Mouse (Mus musculus) kidney, postnatal 0 days (tissue): Measurements from ENCODE around the gene Rtraf. TPM values are rescaled to one million over a fixed set of nuclear protein-coding genes. Genes with fewer than 3 reads are reported as not detected.

ENCODE experiments used
- ATAC-seq: fragments of 200-750 bp; cut with Nextera tagmentation; replicated peaks from 2 replicates; pipeline ENCODE4 v1.8.0; 2017; ENCODE audit warnings: low read depth, moderate number of reproducible peaks, moderate TSS enrichment, moderate library complexity; ENCODE audit not compliant: low FRiP score
- DNase-seq: peaks from one replicate; pipeline ENCODE4 v3.0.0-alpha.2; 2016; ENCODE audit warnings: low spot score
- H3K27ac ChIP-seq: fragments of 300-500 bp; sonication (generic); 2 replicates; pipeline ENCODE4 v1.5.1; 2014; ENCODE audit warnings: mild to moderate bottlenecking
- H3K27me3 ChIP-seq: fragments of 300-500 bp; sonication (generic); 2 replicates; pipeline ENCODE4 v1.6.1; 2014; ENCODE audit warnings: low read length, mixed read lengths; ENCODE audit not compliant: insufficient read depth
- H3K36me3 ChIP-seq: fragments of 300-500 bp; sonication (generic); 2 replicates; pipeline ENCODE4 v1.6.1; 2014; ENCODE audit warnings: low read length, mixed read lengths; ENCODE audit not compliant: insufficient read depth
- H3K4me1 ChIP-seq: fragments of 300-500 bp; sonication (generic); replicated peaks from 2 replicates; pipeline ENCODE4 v1.6.1; 2014; ENCODE audit warnings: antibody characterized with exemption, low read length, mixed read lengths; ENCODE audit not compliant: insufficient read depth
- H3K4me2 ChIP-seq: fragments of 300-500 bp; sonication (generic); 2 replicates; pipeline ENCODE4 v1.6.1; 2014; ENCODE audit warnings: mild to moderate bottlenecking, low read length, moderate library complexity, mixed read lengths
- H3K4me3 ChIP-seq: fragments of 300-500 bp; sonication (generic); replicated peaks from 2 replicates; pipeline ENCODE4 v1.5.1; 2014; ENCODE audit warnings: low read depth, low read length
- H3K9ac ChIP-seq: fragments of 300-500 bp; sonication (generic); 2 replicates; pipeline ENCODE4 v1.6.1; 2014; ENCODE audit warnings: low read depth, low read length
- H3K9me3 ChIP-seq: fragments of 300-500 bp; sonication (generic); replicated peaks from 2 replicates; pipeline ENCODE4 v1.6.1; 2016; ENCODE audit warnings: low read length, inconsistent platforms, mixed read lengths
- CTCF ChIP-seq: IDR thresholded peaks from 2 replicates; pipeline ENCODE4 v1.5.1; 2016; ENCODE audit warnings: antibody characterized with exemption, low read depth, mild to moderate bottlenecking, moderate library complexity
- WGBS: fragments of 180-500 bp; shearing (Covaris S2); extraction: QIAGEN DNeasy Blood & Tissue Kit; methylation state at CpG from one replicate; pipeline ENCODE4 v1.1.7; 2014; 5-methylcytosine and 5-hydroxymethylcytosine counted together
- polyA plus RNA-seq: library from polyadenylated mRNA; unstranded; fragments of >200 nt; fragmentation: Nextera tagmentation; extraction: Ambion mirVana; gene quantifications from 2 replicates; pipeline ENCODE4 v1.2.1, GENCODE M21; 2015

Rtraf gene
- polyA plus RNA-seq, 1 experiment from 2014 or later: 246 TPM

GRCm38 (mm10) chr14:19803222-19803621 lies 20.4 kb downstream of the Rtraf start:
- TF ChIP-seq CTCF: no peak
- Histone ChIP-seq H3K9ac (no peak overlapping the region), H3K4me3 (no peak overlapping the region), H3K4me2 (no peak overlapping the region), H3K27ac (no peak overlapping the region), H3K27me3 (no peaks in the 10 kb centered on the region), H3K4me1 (no peaks in the 10 kb centered on the region), H3K36me3 (peaks cover 39% of the 10 kb centered on the region), H3K9me3 (no peaks in the 10 kb centered on the region)
- WGBS: 68% methylated on average over 4 of the region's 4 CpGs
- ATAC-seq (no peak), DNase-seq (no peak)

GRCm38 (mm10) chr14:19801474-19802215 lies 22.0 kb downstream of the Rtraf start:
- no peak for DNase-seq
- no peaks in the 10 kb centered on the region for H3K27me3 ChIP-seq
- H3K36me3 ChIP-seq: peaks cover 47% of the 10 kb centered on the region
- no peak for TF ChIP-seq CTCF
- no peak for ATAC-seq
- no peaks in the 10 kb centered on the region for H3K9me3 ChIP-seq
- 88% methylated on average over 8 of the region's 8 CpGs for WGBS
- H3K4me2 ChIP-seq: no peak overlapping the region
- no peaks in the 10 kb centered on the region for H3K4me1 ChIP-seq
- H3K9ac ChIP-seq: no peak overlapping the region
- no peak overlapping the region for H3K27ac ChIP-seq
- no peak overlapping the region for H3K4me3 ChIP-seq

DNA sequence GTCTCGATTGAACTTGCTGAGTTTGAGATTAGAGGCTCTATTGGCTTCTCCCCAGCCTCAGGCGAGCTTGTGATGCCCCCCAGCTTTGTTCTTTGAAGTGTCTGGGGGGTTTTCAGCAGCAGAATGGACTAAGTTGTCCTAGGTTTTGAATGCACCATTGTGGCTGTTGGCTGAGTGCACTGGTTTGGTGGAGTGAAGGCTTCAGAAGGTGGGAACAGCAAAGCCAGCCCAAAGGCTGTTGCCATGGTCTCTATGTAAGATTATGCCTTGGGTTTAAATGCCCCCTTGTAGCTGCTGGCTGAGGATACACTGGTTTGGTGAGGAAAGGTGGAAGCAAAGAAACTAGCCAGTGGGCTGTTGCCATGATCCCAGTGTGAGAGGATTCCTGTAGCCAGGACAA lies 23.1 kb downstream of the Rtraf start:
- no peak for DNase-seq
- no peak overlapping the region for H3K9ac ChIP-seq
- H3K9me3 ChIP-seq: no peaks in the 10 kb centered on the region
- peaks cover 40% of the 10 kb centered on the region for H3K36me3 ChIP-seq
- no peaks in the 10 kb centered on the region for H3K4me1 ChIP-seq
- no peak overlapping the region for H3K4me2 ChIP-seq
- ATAC-seq: no peak
- H3K27me3 ChIP-seq: no peaks in the 10 kb centered on the region
- TF ChIP-seq CTCF: no peak
- no peak overlapping the region for H3K27ac ChIP-seq
- WGBS: 61% methylated on average over 2 of the region's 2 CpGs
- H3K4me3 ChIP-seq: no peak overlapping the region

DNA sequence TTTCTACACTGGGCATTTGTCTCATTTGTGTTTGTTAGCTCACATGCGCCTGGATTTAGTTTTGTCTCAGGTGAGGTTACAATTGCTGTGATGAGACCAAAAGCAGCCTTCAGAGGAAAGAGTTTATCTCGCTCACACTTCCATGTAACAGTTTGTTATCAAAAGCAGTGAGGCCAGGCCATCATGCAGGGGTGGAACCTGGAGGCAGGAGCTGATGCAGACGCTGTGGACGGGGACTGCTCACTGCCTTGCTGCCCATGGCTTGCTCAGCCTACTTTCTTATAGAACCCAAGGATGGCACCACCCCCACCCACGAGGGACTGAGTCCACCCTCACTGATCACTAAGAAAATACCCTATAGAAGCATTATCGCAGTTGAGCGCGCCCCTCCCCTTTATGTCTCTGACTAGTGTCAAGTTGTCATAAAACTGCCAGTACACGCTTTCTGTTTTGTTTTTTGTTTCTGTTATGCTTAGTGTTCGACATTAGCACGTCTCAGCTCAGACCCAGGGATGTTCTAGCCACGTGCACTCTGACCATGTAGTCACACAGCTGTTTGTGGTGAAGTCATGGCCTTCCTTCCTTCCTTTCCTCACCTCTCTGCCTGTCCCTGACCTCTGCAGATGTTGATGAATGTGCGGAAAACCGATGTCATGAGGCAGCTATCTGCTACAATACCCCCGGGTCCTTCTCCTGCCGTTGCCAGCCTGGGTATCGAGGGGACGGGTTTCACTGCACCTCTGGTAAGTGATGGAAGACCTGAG lies 26.9 kb downstream of the Rtraf start:
- no peaks in the 10 kb centered on the region for H3K27me3 ChIP-seq
- H3K9ac ChIP-seq: no peak overlapping the region
- no peaks in the 10 kb centered on the region for H3K9me3 ChIP-seq
- no peak overlapping the region for H3K27ac ChIP-seq
- H3K4me2 ChIP-seq: no peak overlapping the region
- ATAC-seq (no peak), DNase-seq (no peak)
- TF ChIP-seq CTCF: no peak
- no peak overlapping the region for H3K4me3 ChIP-seq
- H3K36me3 ChIP-seq: peaks cover 39% of the 10 kb centered on the region
- WGBS: 68% methylated on average over 18 of the region's 18 CpGs
- H3K4me1 ChIP-seq: no peaks in the 10 kb centered on the region

DNA sequence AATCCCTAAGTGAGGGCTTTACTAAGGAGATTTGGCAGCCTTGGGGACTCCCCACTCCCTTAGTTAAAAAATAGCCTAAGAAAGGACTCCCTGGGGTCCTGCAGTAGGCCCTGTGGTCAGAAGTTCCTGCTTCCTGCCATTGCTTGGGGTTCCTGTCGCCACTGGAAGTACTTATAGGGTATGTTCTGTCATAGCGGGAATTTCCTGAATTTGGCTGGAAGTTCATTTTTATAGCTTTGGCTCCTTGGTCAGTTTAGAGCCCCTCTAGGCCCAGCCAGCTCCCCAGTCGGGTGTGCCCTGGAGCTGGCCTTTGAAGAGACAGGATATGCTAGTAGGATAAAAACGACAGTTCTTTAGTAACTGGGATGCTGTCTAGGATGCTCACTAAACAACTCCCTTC lies 28.7 kb downstream of the Rtraf start:
- no peak for TF ChIP-seq CTCF
- peak; percentile 57 for DNase-seq
- 44% methylated on average over 4 of the region's 4 CpGs for WGBS
- Histone ChIP-seq H3K36me3 (peaks cover 38% of the 10 kb centered on the region), H3K27ac (0 out of 2 replicates have a peak overlapping the region, but pooled peaks have one; percentile 47), H3K27me3 (no peaks in the 10 kb centered on the region), H3K9me3 (no peaks in the 10 kb centered on the region), H3K4me2 (no peak overlapping the region), H3K9ac (no peak overlapping the region), H3K4me1 (no peaks in the 10 kb centered on the region), H3K4me3 (no peak overlapping the region)
- no peak for ATAC-seq

DNA sequence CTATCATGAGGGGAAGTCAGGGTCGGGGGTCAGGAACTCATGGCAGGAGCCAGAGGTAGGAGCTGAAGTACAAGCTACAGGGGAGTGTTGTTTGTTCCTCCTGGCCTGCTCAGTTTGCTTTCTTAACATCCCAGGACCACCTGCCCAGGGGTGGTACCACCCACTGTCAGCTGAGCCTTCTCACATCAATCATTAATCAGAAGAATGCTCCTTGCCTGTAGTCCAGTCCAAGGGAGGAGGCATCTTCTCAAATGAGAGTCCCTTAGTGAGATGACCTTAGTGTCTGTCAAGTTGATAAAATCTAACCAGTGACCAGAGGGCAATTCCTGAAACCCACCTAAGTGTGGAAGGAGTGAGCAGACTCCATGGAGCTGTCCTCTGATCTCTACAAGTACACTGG lies 35.2 kb downstream of the Rtraf start:
- H3K9me3 ChIP-seq: no peaks in the 10 kb centered on the region
- peaks cover 16% of the 10 kb centered on the region; the same call in 1 of the 2 replicates for H3K36me3 ChIP-seq
- no peak overlapping the region for H3K9ac ChIP-seq
- TF ChIP-seq CTCF: no peak
- peak; percentile 67; the same call in 1 of the 2 replicates for ATAC-seq
- no peak for DNase-seq
- H3K27me3 ChIP-seq: no peaks in the 10 kb centered on the region
- H3K27ac ChIP-seq: no peak overlapping the region
- no peak overlapping the region for H3K4me2 ChIP-seq
- no peak overlapping the region for H3K4me3 ChIP-seq
- 87% methylated on average over 1 of the region's 1 CpGs for WGBS
- H3K4me1 ChIP-seq: no peaks in the 10 kb centered on the region
